Mouse (Mus musculus): ENCODE results near the gene Clmp. TPM values are rescaled to one million over a fixed set of nuclear protein-coding genes. Genes with fewer than 3 reads are reported as not detected.
"Not testable (repeated sequence)": the region's sequence is repeated elsewhere in the genome, so short reads cannot be mapped to it uniquely, and the experiment has no call there.

The Clmp gene
- polyA plus RNA-seq, 1 experiment from 2014 or later, result 14.7 TPM

- WGBS, result 81% methylated on average over 8 of the region's 8 CpGs
- 0 out of 2 replicates have a peak overlapping the region, but pooled peaks have one; percentile 55 for H3K27ac ChIP-seq (replicated peaks)
These were observed 64.3 kb downstream of the Clmp start for GRCm38 (mm10) chr9:40749832-40750620.

DNA sequence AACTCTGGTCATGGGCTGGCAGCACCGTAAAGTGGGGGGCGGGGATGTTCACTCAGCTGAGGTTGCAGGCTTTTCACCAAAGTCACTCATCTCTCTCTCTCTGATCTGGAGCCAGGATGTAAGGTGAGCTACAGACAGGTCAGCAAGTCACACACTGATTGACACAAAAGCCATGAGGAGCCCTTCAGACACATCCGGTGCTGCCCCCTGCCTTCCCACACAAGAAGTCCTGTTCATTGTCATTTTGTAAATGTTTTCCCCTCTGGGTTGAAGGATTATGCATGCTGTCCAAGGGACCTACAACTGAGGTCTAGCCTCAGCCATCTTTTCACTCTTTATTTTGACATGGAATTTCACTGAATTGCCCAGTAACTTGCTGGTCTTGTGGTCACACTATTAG is 66.0 kb downstream of the Clmp start:
- H3K36me3 ChIP-seq, result no peaks in the 10 kb centered on the region
- peak; percentile 26 for DNase-seq (ENCODE audit: low spot score)
- 50% methylated on average over 3 of the region's 3 CpGs for WGBS

More at GRCm38 (mm10) chr9:40749832-40750620, 64.3 kb downstream of the Clmp start:
- no peak for DNase-seq (ENCODE audit: low spot score)
- H3K36me3 ChIP-seq, result no peaks in the 10 kb centered on the region
- peaks cover 8% of the 10 kb centered on the region; the same call in 1 of the 2 replicates for H3K4me1 ChIP-seq
- no peak overlapping the region for H3K4me3 ChIP-seq
- no peaks in the 10 kb centered on the region for H3K27me3 ChIP-seq (ENCODE audit: low read depth, poor library complexity, severe bottlenecking)
- no peaks in the 10 kb centered on the region for H3K9me3 ChIP-seq (replicated peaks)

DNA sequence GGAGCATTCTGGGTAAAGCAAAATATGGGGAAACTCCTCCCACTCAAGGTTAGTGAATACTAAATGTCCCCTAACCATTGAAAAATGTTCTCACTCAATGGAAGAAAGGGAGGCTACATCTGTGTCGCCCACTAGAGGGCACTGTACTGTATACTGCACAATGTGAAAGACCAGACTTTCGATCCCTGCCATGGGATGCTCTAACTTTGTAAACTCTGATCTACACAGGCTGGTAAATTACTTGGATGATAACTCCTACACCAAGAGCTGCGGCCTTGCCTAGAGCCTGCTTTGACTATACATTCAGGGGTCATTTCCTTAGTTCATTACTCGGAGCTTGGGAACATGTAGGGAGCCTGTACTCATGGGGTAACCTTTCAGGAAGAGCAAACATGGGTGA is 70.6 kb downstream of the Clmp start:
- Histone ChIP-seq H3K27ac (replicated peaks) (0 out of 2 replicates have a peak overlapping the region, but pooled peaks have one; percentile 77), H3K36me3 (no peaks in the 10 kb centered on the region), H3K27me3 (ENCODE audit: low read depth, poor library complexity, severe bottlenecking) (peaks cover 3% of the 10 kb centered on the region; the same call in 1 of the 2 replicates), H3K4me1 (peaks cover 22% of the 10 kb centered on the region), H3K9me3 (replicated peaks) (no peaks in the 10 kb centered on the region), H3K4me3 (no peak overlapping the region)
- 21% methylated on average over 4 of the region's 4 CpGs for WGBS
- peak; percentile 63 for DNase-seq (ENCODE audit: low spot score)

More for the DNA sequence above, 66.0 kb downstream of the Clmp start:
- no peaks in the 10 kb centered on the region for H3K27me3 ChIP-seq (ENCODE audit: low read depth, poor library complexity, severe bottlenecking)
- H3K9me3 ChIP-seq (replicated peaks), result no peaks in the 10 kb centered on the region
- no peak overlapping the region for H3K27ac ChIP-seq (replicated peaks)
- no peak overlapping the region for H3K4me3 ChIP-seq
- H3K4me1 ChIP-seq, result peaks cover 13% of the 10 kb centered on the region

DNA sequence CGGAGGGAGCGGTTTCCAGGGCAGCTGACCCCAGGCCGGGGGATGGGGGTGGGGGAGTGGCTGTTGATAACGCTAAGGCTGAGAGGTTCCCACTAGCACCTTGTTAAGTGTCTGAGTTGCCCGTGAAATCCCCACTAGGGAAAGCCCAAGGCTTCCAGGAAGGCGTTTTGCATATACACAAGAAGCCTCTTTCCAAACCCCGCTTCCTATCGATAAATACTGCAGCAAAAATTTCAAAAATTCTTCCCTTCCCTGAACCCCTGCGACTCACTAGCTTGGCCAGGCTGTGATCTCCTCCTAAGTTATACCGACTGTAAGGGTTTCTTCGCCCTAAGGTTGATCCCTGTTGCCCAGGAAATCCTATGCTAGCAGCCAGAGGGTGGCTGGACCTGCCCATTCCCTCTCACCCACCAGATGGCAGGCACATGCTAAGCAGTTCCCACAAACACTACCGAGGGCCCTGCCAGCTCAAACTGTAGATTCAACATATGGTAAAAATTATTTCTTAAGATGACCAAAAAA is 71.4 kb downstream of the Clmp start:
- H3K4me3 ChIP-seq, result peak overlapping the region; percentile 52
- 30% methylated on average over 12 of the region's 12 CpGs for WGBS
- DNase-seq (ENCODE audit: low spot score), result peak; percentile 67
- H3K27me3 ChIP-seq (ENCODE audit: low read depth, poor library complexity, severe bottlenecking), result peaks cover 3% of the 10 kb centered on the region; the same call in 1 of the 2 replicates
- H3K27ac ChIP-seq (replicated peaks), result peak overlapping the region; percentile 77
- H3K9me3 ChIP-seq (replicated peaks), result no peaks in the 10 kb centered on the region
- peaks cover 22% of the 10 kb centered on the region for H3K4me1 ChIP-seq
- H3K36me3 ChIP-seq, result no peaks in the 10 kb centered on the region

DNA sequence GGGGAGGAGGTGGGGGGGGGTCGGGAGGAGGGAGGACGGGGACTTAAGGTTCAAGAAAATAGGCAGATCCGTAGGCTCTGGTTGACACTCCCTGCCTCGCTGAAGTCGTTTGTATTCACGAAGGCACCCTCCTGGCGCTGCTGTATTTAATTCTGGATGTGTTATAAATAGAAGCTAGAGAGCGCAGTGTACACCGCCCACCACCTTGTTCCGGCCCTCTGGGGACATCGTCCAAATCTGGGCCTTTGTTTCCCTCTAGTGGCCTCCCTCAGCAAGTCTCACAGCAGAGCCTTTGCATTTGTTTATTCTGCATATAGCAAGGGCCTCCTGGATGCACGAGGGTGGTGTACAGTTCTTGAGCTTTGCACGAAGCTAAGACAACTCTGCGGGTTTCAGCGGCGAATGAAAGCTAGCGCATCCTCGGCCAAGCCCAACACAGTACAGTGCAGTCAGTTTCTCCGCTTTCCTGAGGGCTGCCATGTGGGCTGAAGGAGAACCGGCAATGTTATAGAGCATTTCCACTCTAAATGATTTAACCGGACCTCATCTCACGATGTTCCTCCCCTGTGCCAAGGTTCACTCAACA is 72.0 kb downstream of the Clmp start:
- Histone ChIP-seq H3K27ac (replicated peaks) (peak overlapping the region; percentile 77), H3K36me3 (no peaks in the 10 kb centered on the region), H3K9me3 (replicated peaks) (no peaks in the 10 kb centered on the region), H3K27me3 (ENCODE audit: low read depth, poor library complexity, severe bottlenecking) (peaks cover 3% of the 10 kb centered on the region; the same call in 1 of the 2 replicates), H3K4me3 (peak overlapping the region; percentile 52), H3K4me1 (peaks cover 22% of the 10 kb centered on the region)
- DNase-seq (ENCODE audit: low spot score), result peak; percentile 79
- WGBS, result 12% methylated on average over 22 of the region's 22 CpGs

DNA sequence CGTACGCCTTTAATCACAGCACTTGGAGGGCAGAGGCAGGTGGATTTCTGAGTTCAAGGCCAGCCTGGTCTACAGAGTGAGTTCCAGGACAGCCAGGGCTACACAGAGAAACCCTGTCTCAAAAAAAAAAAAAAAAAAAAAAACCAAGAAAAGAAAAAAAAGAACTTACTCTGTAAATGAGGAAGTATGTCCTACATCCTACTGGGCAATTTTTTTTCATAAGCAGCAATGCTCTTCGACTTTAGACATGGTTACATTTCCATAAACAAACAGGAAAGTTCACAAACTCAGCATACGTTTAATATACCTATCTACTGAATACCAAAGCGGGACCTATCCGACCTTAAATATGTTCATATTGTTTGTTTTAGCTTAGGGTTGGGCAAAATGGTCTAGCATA is 76.6 kb downstream of the Clmp start:
- H3K27ac ChIP-seq (replicated peaks), result no peak overlapping the region
- H3K27me3 ChIP-seq (ENCODE audit: low read depth, poor library complexity, severe bottlenecking), result peaks cover 3% of the 10 kb centered on the region; the same call in 1 of the 2 replicates
- no peak for DNase-seq (ENCODE audit: low spot score)
- no peaks in the 10 kb centered on the region for H3K9me3 ChIP-seq (replicated peaks)
- no peaks in the 10 kb centered on the region for H3K36me3 ChIP-seq
- no peak overlapping the region for H3K4me3 ChIP-seq
- H3K4me1 ChIP-seq, result peaks cover 20% of the 10 kb centered on the region
- WGBS, result 91% methylated on average over 6 of the region's 6 CpGs

- no peak for DNase-seq (ENCODE audit: low spot score)
- Histone ChIP-seq H3K4me3 (no peak overlapping the region), H3K4me1 (peaks cover 14% of the 10 kb centered on the region), H3K9me3 (replicated peaks) (no peaks in the 10 kb centered on the region), H3K36me3 (no peaks in the 10 kb centered on the region), H3K27me3 (ENCODE audit: low read depth, poor library complexity, severe bottlenecking) (peaks cover 3% of the 10 kb centered on the region; the same call in 1 of the 2 replicates), H3K27ac (replicated peaks) (no peak overlapping the region)
- 90% methylated on average over 8 of the region's 9 CpGs for WGBS
These were observed 79.3 kb downstream of the Clmp start for GRCm38 (mm10) chr9:40764887-40765580.

GRCm38 (mm10) chr9:40765581-40765940 is 79.8 kb downstream of the Clmp start:
- no peaks in the 10 kb centered on the region for H3K9me3 ChIP-seq (replicated peaks)
- no peak for DNase-seq (ENCODE audit: low spot score)
- no peak overlapping the region for H3K27ac ChIP-seq (replicated peaks)
- no peaks in the 10 kb centered on the region for H3K36me3 ChIP-seq
- H3K4me3 ChIP-seq, result no peak overlapping the region
- 76% methylated on average over 12 of the region's 12 CpGs for WGBS
- H3K27me3 ChIP-seq (ENCODE audit: low read depth, poor library complexity, severe bottlenecking), result peaks cover 3% of the 10 kb centered on the region; the same call in 1 of the 2 replicates
- peaks cover 19% of the 10 kb centered on the region for H3K4me1 ChIP-seq

GRCm38 (mm10) chr9:40766058-40766605 is 80.4 kb downstream of the Clmp start:
- WGBS, result 72% methylated on average over 7 of the region's 7 CpGs
- DNase-seq (ENCODE audit: low spot score), result no peak
- no peaks in the 10 kb centered on the region for H3K9me3 ChIP-seq (replicated peaks)
- H3K27me3 ChIP-seq (ENCODE audit: low read depth, poor library complexity, severe bottlenecking), result no peaks in the 10 kb centered on the region
- H3K36me3 ChIP-seq, result no peaks in the 10 kb centered on the region
- peaks cover 21% of the 10 kb centered on the region for H3K4me1 ChIP-seq
- H3K27ac ChIP-seq (replicated peaks), result 0 out of 2 replicates have a peak overlapping the region, but pooled peaks have one; percentile 28
- no peak overlapping the region for H3K4me3 ChIP-seq

DNA sequence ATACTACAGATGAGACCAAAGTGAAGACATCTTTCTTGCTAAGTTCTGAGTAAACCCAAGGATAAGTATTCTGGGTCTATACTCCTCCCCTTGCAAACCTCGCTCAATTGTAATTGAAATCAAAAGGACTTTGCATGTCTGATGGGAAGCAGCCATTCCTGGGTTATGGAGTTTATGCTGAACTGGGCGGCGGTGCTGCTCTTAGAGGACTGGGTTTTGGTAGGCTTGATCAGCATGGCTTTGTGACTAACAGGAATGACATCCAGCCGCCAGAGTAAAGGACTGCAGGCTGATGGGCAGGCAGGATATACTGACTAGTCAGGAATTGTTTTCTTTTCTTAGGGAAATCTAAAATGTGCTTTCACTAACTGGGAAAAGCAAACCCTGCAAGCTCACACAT is 82.2 kb downstream of the Clmp start:
- H3K36me3 ChIP-seq, result no peaks in the 10 kb centered on the region
- no peak for DNase-seq (ENCODE audit: low spot score)
- WGBS, result 83% methylated on average over 4 of the region's 4 CpGs
- H3K4me3 ChIP-seq, result no peak overlapping the region
- H3K9me3 ChIP-seq (replicated peaks), result no peaks in the 10 kb centered on the region
- no peaks in the 10 kb centered on the region for H3K27me3 ChIP-seq (ENCODE audit: low read depth, poor library complexity, severe bottlenecking)
- peaks cover 23% of the 10 kb centered on the region for H3K4me1 ChIP-seq
- H3K27ac ChIP-seq (replicated peaks), result no peak overlapping the region

DNA sequence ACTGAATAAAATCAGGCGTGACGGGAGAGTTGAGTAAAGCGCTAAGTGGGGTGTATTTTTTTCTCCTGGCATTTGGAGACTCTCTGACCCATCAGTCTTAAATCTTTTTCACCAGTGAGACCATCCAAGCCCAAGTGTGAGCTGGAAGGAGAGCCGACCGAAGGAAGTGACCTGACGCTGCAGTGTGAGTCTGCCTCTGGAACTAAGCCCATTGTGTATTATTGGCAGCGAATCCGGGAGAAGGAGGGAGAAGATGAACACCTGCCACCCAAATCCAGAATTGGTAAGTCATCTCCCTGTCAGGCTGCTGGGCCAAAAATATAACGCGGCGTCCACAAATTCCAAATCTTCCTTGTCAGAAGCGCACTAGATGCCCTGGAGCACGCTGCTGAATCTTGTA is 86.5 kb downstream of the Clmp start:
- Histone ChIP-seq H3K4me1 (peaks cover 14% of the 10 kb centered on the region), H3K4me3 (no peak overlapping the region), H3K36me3 (no peaks in the 10 kb centered on the region), H3K27me3 (ENCODE audit: low read depth, poor library complexity, severe bottlenecking) (no peaks in the 10 kb centered on the region), H3K27ac (replicated peaks) (no peak overlapping the region), H3K9me3 (replicated peaks) (no peaks in the 10 kb centered on the region)
- 78% methylated on average over 13 of the region's 13 CpGs for WGBS
- DNase-seq (ENCODE audit: low spot score), result no peak

DNA sequence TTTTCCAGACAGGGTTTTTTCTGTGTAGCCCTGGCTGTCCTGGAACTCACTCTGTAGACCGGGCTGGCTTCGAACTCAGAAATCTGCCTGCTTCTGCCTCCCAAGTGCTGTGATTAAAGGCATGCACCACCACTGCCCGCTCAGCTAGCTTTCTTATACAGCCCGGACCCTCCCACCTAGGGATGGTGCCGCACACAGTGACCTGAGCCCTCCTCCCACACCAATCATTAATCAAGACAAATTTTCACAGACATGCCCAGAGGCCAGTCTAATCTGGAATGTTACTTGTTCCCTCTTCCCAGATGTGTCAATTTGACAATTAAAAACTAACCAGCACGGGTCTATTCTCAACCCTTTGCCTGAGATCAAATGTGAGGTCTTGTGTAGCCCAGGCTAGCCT is 87.4 kb downstream of the Clmp start:
- H3K27me3 ChIP-seq (ENCODE audit: low read depth, poor library complexity, severe bottlenecking); H3K36me3 ChIP-seq; H3K4me3 ChIP-seq; H3K27ac ChIP-seq (replicated peaks); DNase-seq (ENCODE audit: low spot score); H3K9me3 ChIP-seq (replicated peaks): not testable (repeated sequence)
- H3K4me1 ChIP-seq, result peaks cover 14% of the 10 kb centered on the region
- WGBS, result 93% methylated on average over 6 of the region's 6 CpGs

Data from midbrain, embryonic 10.5 days (tissue).